Mouse (Mus musculus) embryo, embryonic 10 days (tissue): ENCODE results near the gene Comtd1.

Source experiments
- DNase-seq: peaks from one replicate; pipeline ENCODE4 v3.0.0-alpha.2; 2015; ENCODE audit warnings: low spot score

The Comtd1 gene

GRCm38 (mm10) chr14:21848166-21849154 lies at the start of gene Comtd1:
Gene Comtd1 (minus strand): TSS chr14:21848977.
- peak; percentile 98 for DNase-seq

- no peak for DNase-seq
These were observed 43.5 kb upstream of the Comtd1 start for GRCm38 (mm10) chr14:21892341-21892659.

GRCm38 (mm10) chr14:21891581-21892340 lies 43.0 kb upstream of the Comtd1 start:
- peak; percentile 90 for DNase-seq

GRCm38 (mm10) chr14:21890430-21890829 lies 41.7 kb upstream of the Comtd1 start:
- no peak for DNase-seq

GRCm38 (mm10) chr14:21866816-21867215 lies 18.0 kb upstream of the Comtd1 start:
- DNase-seq: no peak

- DNase-seq: no peak
These were observed 17.5 kb upstream of the Comtd1 start for GRCm38 (mm10) chr14:21866291-21866690.

- no peak for DNase-seq
These were observed 8.1 kb upstream of the Comtd1 start for GRCm38 (mm10) chr14:21856886-21857285.

GRCm38 (mm10) chr14:21855961-21856360 lies 7.2 kb upstream of the Comtd1 start:
- peak; percentile 41 for DNase-seq

GRCm38 (mm10) chr14:21854271-21854670 lies 5.5 kb upstream of the Comtd1 start:
- DNase-seq: no peak

GRCm38 (mm10) chr14:21853456-21854109 lies 4.8 kb upstream of the Comtd1 start:
- peak; percentile 94 for DNase-seq

GRCm38 (mm10) chr14:21851996-21852791 lies 3.4 kb upstream of the Comtd1 start:
- no peak for DNase-seq

GRCm38 (mm10) chr14:21850419-21851127 lies 1.8 kb upstream of the Comtd1 start:
- DNase-seq: no peak

GRCm38 (mm10) chr14:21849524-21850418 lies 994 bp upstream of the Comtd1 start:
- DNase-seq: no peak

GRCm38 (mm10) chr14:21847381-21848165 lies 1.2 kb downstream of the Comtd1 start:
- peak; percentile 85 for DNase-seq

GRCm38 (mm10) chr14:21846827-21847380 lies 1.9 kb downstream of the Comtd1 start:
- DNase-seq: no peak

GRCm38 (mm10) chr14:21843263-21843662 lies 5.5 kb downstream of the Comtd1 start:
- DNase-seq: no peak

- DNase-seq: no peak
These were observed 6.8 kb downstream of the Comtd1 start for GRCm38 (mm10) chr14:21841819-21842592.
